Mouse (Mus musculus) embryo, embryonic 11 days (tissue): ENCODE data around the gene Slc9a7.

Experiments used
- DNase-seq: peaks from one replicate; pipeline ENCODE4 v3.0.0-alpha.2; 2015

The Slc9a7 gene

DNA sequence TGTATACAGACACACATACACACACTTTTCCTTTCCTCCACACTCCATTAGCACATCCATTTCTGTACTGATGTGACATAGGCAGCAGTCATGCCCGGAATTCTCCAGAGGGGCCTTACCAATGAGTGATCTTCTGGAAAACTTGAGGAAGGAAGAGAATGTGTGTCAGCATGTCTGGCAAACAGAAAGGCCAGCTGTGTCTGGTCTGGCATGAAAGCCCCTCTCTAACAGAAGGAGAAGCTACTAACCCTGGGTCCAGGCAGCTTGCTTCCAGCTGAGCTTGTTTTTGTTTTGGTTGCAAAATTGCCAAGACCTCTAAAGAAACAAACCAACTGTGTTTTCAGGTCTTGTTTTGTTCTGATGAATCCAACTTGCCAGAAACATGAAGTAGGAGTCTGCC, 162.1 kb downstream of the Slc9a7 start:
- no peak for DNase-seq

GRCm38 (mm10) chrX:20128951-20129350, 162.7 kb downstream of the Slc9a7 start:
- DNase-seq, result no peak

GRCm38 (mm10) chrX:20125481-20125880, 166.1 kb downstream of the Slc9a7 start:
- no peak for DNase-seq

- no peak for DNase-seq
Measured at GRCm38 (mm10) chrX:20117717-20118116, 173.9 kb downstream of the Slc9a7 start.

DNA sequence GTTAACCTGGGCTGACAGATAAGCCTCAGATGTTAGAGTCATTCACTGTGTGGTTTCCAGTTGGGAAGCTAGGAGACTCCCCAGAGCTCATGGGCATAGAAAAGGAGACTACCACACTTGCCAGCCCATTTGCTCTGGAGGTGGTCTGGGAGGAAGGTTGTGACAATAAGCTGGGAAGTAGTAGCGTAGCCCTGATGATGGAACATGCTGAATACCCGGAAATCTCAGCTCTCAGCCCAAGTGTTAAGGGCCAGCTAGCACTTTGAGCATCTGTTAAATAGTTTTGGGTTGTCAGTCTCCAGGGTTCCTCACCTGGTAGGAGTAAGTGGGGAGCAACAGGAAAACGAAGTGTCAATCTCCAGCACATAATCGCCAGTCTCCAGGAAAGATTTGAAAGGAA, 221.4 kb downstream of the Slc9a7 start:
- DNase-seq, result no peak

GRCm38 (mm10) chrX:20066636-20067035, 225.0 kb downstream of the Slc9a7 start:
- no peak for DNase-seq

DNA sequence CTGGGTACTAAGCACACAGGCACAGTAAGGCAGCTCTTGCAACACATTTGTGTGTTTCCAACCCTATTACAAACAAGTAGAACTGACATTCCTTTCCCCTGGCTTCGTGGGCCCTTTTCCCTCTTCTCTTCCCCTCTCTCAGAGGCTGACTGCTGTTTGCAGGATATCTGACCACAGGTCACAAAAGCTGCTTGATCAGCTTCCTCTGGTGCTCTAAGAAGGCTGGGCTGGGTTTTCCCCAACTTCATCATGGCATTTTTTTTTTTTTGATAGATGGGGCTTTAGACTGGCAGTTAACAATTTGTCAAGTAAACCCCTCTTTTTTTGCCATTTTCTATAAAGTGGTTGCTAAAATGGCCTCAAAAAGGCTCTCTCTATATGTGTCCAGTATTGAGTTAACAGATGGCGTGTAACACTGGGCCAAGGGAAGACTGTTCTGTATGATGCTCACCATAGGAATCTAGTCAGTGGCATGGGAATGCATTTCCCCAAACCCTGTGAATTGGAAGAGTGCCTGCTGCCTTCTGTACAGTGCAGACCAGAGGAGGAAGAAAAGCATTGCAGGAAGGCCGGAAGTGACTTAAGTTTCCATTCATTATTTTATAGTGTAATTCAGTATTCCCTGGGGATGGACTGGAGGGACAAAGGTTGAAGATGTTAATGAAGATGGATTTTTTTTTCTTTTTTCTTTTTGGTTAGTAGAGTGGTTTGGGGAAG, 229.7 kb downstream of the Slc9a7 start:
- DNase-seq, result no peak

DNA sequence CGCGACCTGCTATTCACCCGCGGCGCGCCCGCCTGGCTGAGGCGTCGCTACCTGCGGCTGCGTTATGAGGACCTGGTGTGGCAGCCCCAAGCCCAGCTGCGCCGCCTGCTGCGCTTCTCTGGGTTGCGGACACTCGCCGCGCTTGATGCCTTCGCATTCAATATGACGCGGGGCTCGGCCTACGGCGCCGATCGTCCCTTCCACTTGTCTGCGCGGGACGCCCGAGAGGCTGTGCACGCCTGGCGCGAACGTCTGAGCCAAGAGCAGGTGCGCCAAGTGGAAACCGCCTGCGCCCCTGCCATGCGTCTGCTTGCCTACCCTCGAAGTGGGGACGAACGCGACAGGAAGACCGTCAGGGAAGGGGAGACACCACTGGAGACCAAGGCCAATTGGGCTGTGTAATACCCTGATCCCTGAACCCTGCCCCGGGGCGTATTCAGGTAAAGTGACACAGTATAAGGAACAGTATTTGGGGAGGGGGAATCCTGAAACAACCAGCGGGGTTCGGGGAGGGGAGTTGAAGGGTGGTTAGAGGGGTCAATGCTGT, 230.8 kb downstream of the Slc9a7 start:
- DNase-seq, result peak; percentile 27

- peak; percentile 29 for DNase-seq
Measured at GRCm38 (mm10) chrX:20060096-20060768, 231.4 kb downstream of the Slc9a7 start.

- DNase-seq, result peak; percentile 82
Measured at GRCm38 (mm10) chrX:20059381-20059971, 232.1 kb downstream of the Slc9a7 start, which contains the start of gene Chst7. Gene Chst7, plus strand, starts transcription at chrX:20059560.
